Mouse (Mus musculus): ENCODE data around the gene Slc35g3.

Gene Slc35g3

GRCm38 (mm10) chr11:69761868-69762267 lies at the start of gene Slc35g3:
Gene Slc35g3, minus strand, starts transcription at chr11:69761968.
- no peak for DNase-seq

GRCm38 (mm10) chr11:69810280-69810679 lies 48.5 kb upstream of the Slc35g3 start:
- no peak for DNase-seq

GRCm38 (mm10) chr11:69807641-69808040 lies 45.9 kb upstream of the Slc35g3 start:
- no peak for DNase-seq

- DNase-seq, result no peak
These were observed 44.6 kb upstream of the Slc35g3 start for GRCm38 (mm10) chr11:69806378-69806777.

- no peak for DNase-seq
These were observed 43.5 kb upstream of the Slc35g3 start, which contains the start of gene Tmem102 for GRCm38 (mm10) chr11:69804972-69805909. Gene Tmem102, minus strand, starts transcription at chr11:69805624.

- DNase-seq, result no peak
These were observed 42.8 kb upstream of the Slc35g3 start for GRCm38 (mm10) chr11:69804652-69804940.

- DNase-seq, result peak; percentile 77 to 80
These were observed 42.3 kb upstream of the Slc35g3 start for GRCm38 (mm10) chr11:69803786-69804651.

GRCm38 (mm10) chr11:69803328-69803727 lies 41.6 kb upstream of the Slc35g3 start:
- no peak for DNase-seq

- DNase-seq, result peak; percentile 47 to 52
These were observed 40.9 kb upstream of the Slc35g3 start for GRCm38 (mm10) chr11:69802648-69803105.

GRCm38 (mm10) chr11:69801379-69801977 lies 39.7 kb upstream of the Slc35g3 start, which contains the start of gene Fgf11:
Gene Fgf11, minus strand, starts transcription at chr11:69801857.
- peak; percentile 26 to 33 for DNase-seq

- peak; percentile 22 to 36 for DNase-seq
These were observed 38.8 kb upstream of the Slc35g3 start for GRCm38 (mm10) chr11:69800392-69801197.

- peak; percentile 43 to 48 for DNase-seq
These were observed 38.3 kb upstream of the Slc35g3 start for GRCm38 (mm10) chr11:69800138-69800391.

- peak; percentile 83 to 86 for DNase-seq
These were observed 37.8 kb upstream of the Slc35g3 start for GRCm38 (mm10) chr11:69799394-69800137.

GRCm38 (mm10) chr11:69797924-69798323 lies 36.2 kb upstream of the Slc35g3 start:
- DNase-seq, result no peak

- no peak for DNase-seq
These were observed 34.2 kb upstream of the Slc35g3 start for GRCm38 (mm10) chr11:69795983-69796435.

- peak; percentile 91 to 94 for DNase-seq
These were observed 33.6 kb upstream of the Slc35g3 start, which contains the start of gene Chrnb1 for GRCm38 (mm10) chr11:69795168-69795982. Gene Chrnb1, minus strand, starts transcription at chr11:69795943.

- DNase-seq, result no peak
These were observed 31.7 kb upstream of the Slc35g3 start for GRCm38 (mm10) chr11:69793429-69793828.

GRCm38 (mm10) chr11:69791420-69791819 lies 29.7 kb upstream of the Slc35g3 start:
- no peak for DNase-seq

GRCm38 (mm10) chr11:69789431-69789830 lies 27.7 kb upstream of the Slc35g3 start:
- DNase-seq, result no peak

- no peak for DNase-seq
These were observed 25.5 kb upstream of the Slc35g3 start for GRCm38 (mm10) chr11:69787306-69787705.

Data from B cell, adult 2 months (primary cell).